Mouse (Mus musculus): Measurements from ENCODE around the gene Lhx5. TPM values are rescaled to one million over a fixed set of nuclear protein-coding genes. Genes with fewer than 3 reads are reported as not detected.

The Lhx5 gene
- polyA plus RNA-seq, 1 experiment, result not detected

GRCm38 (mm10) chr5:120424657-120425056 is 6.8 kb upstream of the Lhx5 start:
- 5% methylated on average over 11 of the region's 11 CpGs for WGBS
- TF ChIP-seq POLR2A (IDR thresholded peaks at IDR 0.05; ENCODE audit: low read depth, low read length) (no peak), CTCF (IDR thresholded peaks at IDR 0.05; ENCODE audit: extremely low read depth, insufficient read depth, insufficient read length, insufficient replicate concordance) (no peak)
- Histone ChIP-seq H3K27me3 (ENCODE audit: control insufficient read depth, insufficient read depth, low read length) (peaks cover 17% of the 10 kb centered on the region), H3K36me3 (ENCODE audit: control insufficient read depth, insufficient read depth, low read length) (no peaks in the 10 kb centered on the region), H3K4me1 (ENCODE audit: control insufficient read depth, insufficient read depth, insufficient read length) (no peaks in the 10 kb centered on the region), H3K4me3 (ENCODE audit: extremely low read depth, insufficient read depth, insufficient read length) (no peak overlapping the region), H3K27ac (ENCODE audit: insufficient read depth, low read length) (no peak overlapping the region)
- DNase-seq (ENCODE audit: low read depth in 1 of 2, low spot score in 2 of 2), result no peak

- H3K36me3 ChIP-seq (ENCODE audit: control insufficient read depth, insufficient read depth, low read length), result no peaks in the 10 kb centered on the region
- peaks cover 19% of the 10 kb centered on the region for H3K27me3 ChIP-seq (ENCODE audit: control insufficient read depth, insufficient read depth, low read length)
- no peak for TF ChIP-seq POLR2A (IDR thresholded peaks at IDR 0.05; ENCODE audit: low read depth, low read length)
- no peak for TF ChIP-seq CTCF (IDR thresholded peaks at IDR 0.05; ENCODE audit: extremely low read depth, insufficient read depth, insufficient read length, insufficient replicate concordance)
- H3K4me3 ChIP-seq (ENCODE audit: extremely low read depth, insufficient read depth, insufficient read length), result no peak overlapping the region
- no peak for DNase-seq (ENCODE audit: low read depth in 1 of 2, low spot score in 2 of 2)
- no peak overlapping the region for H3K27ac ChIP-seq (ENCODE audit: insufficient read depth, low read length)
- 3% methylated on average over 15 of the region's 20 CpGs for WGBS
- H3K4me1 ChIP-seq (ENCODE audit: control insufficient read depth, insufficient read depth, insufficient read length), result no peaks in the 10 kb centered on the region
Observed at GRCm38 (mm10) chr5:120425711-120426110, 5.8 kb upstream of the Lhx5 start.

GRCm38 (mm10) chr5:120426572-120426971 is 4.9 kb upstream of the Lhx5 start:
- H3K27me3 ChIP-seq (ENCODE audit: control insufficient read depth, insufficient read depth, low read length), result peaks cover 23% of the 10 kb centered on the region
- no peak overlapping the region for H3K27ac ChIP-seq (ENCODE audit: insufficient read depth, low read length)
- DNase-seq (ENCODE audit: low read depth in 1 of 2, low spot score in 2 of 2), result no peak
- H3K4me3 ChIP-seq (ENCODE audit: extremely low read depth, insufficient read depth, insufficient read length), result no peak overlapping the region
- H3K36me3 ChIP-seq (ENCODE audit: control insufficient read depth, insufficient read depth, low read length), result no peaks in the 10 kb centered on the region
- WGBS, result 8% methylated on average over 10 of the region's 10 CpGs
- H3K4me1 ChIP-seq (ENCODE audit: control insufficient read depth, insufficient read depth, insufficient read length), result no peaks in the 10 kb centered on the region
- no peak for TF ChIP-seq CTCF (IDR thresholded peaks at IDR 0.05; ENCODE audit: extremely low read depth, insufficient read depth, insufficient read length, insufficient replicate concordance)
- no peak for TF ChIP-seq POLR2A (IDR thresholded peaks at IDR 0.05; ENCODE audit: low read depth, low read length)

GRCm38 (mm10) chr5:120427451-120427938 is 4.0 kb upstream of the Lhx5 start:
- no peak for DNase-seq (ENCODE audit: low read depth in 1 of 2, low spot score in 2 of 2)
- peaks cover 30% of the 10 kb centered on the region for H3K27me3 ChIP-seq (ENCODE audit: control insufficient read depth, insufficient read depth, low read length)
- no peak overlapping the region for H3K4me3 ChIP-seq (ENCODE audit: extremely low read depth, insufficient read depth, insufficient read length)
- H3K27ac ChIP-seq (ENCODE audit: insufficient read depth, low read length), result no peak overlapping the region
- 5% methylated on average over 33 of the region's 33 CpGs for WGBS
- H3K4me1 ChIP-seq (ENCODE audit: control insufficient read depth, insufficient read depth, insufficient read length), result 0 out of 2 replicates have a peak, but pooled peaks cover 2% of the 10 kb centered on the region
- no peaks in the 10 kb centered on the region for H3K36me3 ChIP-seq (ENCODE audit: control insufficient read depth, insufficient read depth, low read length)
- no peak for TF ChIP-seq CTCF (IDR thresholded peaks at IDR 0.05; ENCODE audit: extremely low read depth, insufficient read depth, insufficient read length, insufficient replicate concordance)
- TF ChIP-seq POLR2A (IDR thresholded peaks at IDR 0.05; ENCODE audit: low read depth, low read length), result no peak

- Histone ChIP-seq H3K27ac (ENCODE audit: insufficient read depth, low read length) (no peak overlapping the region), H3K36me3 (ENCODE audit: control insufficient read depth, insufficient read depth, low read length) (no peaks in the 10 kb centered on the region), H3K27me3 (ENCODE audit: control insufficient read depth, insufficient read depth, low read length) (peaks cover 32% of the 10 kb centered on the region), H3K4me3 (ENCODE audit: extremely low read depth, insufficient read depth, insufficient read length) (no peak overlapping the region), H3K4me1 (ENCODE audit: control insufficient read depth, insufficient read depth, insufficient read length) (0 out of 2 replicates have a peak, but pooled peaks cover 2% of the 10 kb centered on the region)
- no peak for DNase-seq (ENCODE audit: low read depth in 1 of 2, low spot score in 2 of 2)
- no peak for TF ChIP-seq CTCF (IDR thresholded peaks at IDR 0.05; ENCODE audit: extremely low read depth, insufficient read depth, insufficient read length, insufficient replicate concordance)
- TF ChIP-seq POLR2A (IDR thresholded peaks at IDR 0.05; ENCODE audit: low read depth, low read length), result no peak
- WGBS, result 5% methylated on average over 21 of the region's 21 CpGs
Observed at GRCm38 (mm10) chr5:120428189-120428838, 3.2 kb upstream of the Lhx5 start.

- no peaks in the 10 kb centered on the region for H3K36me3 ChIP-seq (ENCODE audit: control insufficient read depth, insufficient read depth, low read length)
- H3K4me3 ChIP-seq (ENCODE audit: extremely low read depth, insufficient read depth, insufficient read length), result no peak overlapping the region
- H3K27me3 ChIP-seq (ENCODE audit: control insufficient read depth, insufficient read depth, low read length), result peaks cover 33% of the 10 kb centered on the region
- no peak for TF ChIP-seq CTCF (IDR thresholded peaks at IDR 0.05; ENCODE audit: extremely low read depth, insufficient read depth, insufficient read length, insufficient replicate concordance)
- TF ChIP-seq POLR2A (IDR thresholded peaks at IDR 0.05; ENCODE audit: low read depth, low read length), result no peak
- 0 out of 2 replicates have a peak, but pooled peaks cover 2% of the 10 kb centered on the region for H3K4me1 ChIP-seq (ENCODE audit: control insufficient read depth, insufficient read depth, insufficient read length)
- no peak for DNase-seq (ENCODE audit: low read depth in 1 of 2, low spot score in 2 of 2)
- 8% methylated on average over 5 of the region's 6 CpGs for WGBS
- no peak overlapping the region for H3K27ac ChIP-seq (ENCODE audit: insufficient read depth, low read length)
Observed at GRCm38 (mm10) chr5:120428990-120429389, 2.5 kb upstream of the Lhx5 start.

GRCm38 (mm10) chr5:120429692-120430091 is 1.8 kb upstream of the Lhx5 start:
- DNase-seq (ENCODE audit: low read depth in 1 of 2, low spot score in 2 of 2), result no peak
- Histone ChIP-seq H3K4me3 (ENCODE audit: extremely low read depth, insufficient read depth, insufficient read length) (no peak overlapping the region), H3K27me3 (ENCODE audit: control insufficient read depth, insufficient read depth, low read length) (peaks cover 37% of the 10 kb centered on the region), H3K27ac (ENCODE audit: insufficient read depth, low read length) (no peak overlapping the region), H3K4me1 (ENCODE audit: control insufficient read depth, insufficient read depth, insufficient read length) (0 out of 2 replicates have a peak, but pooled peaks cover 2% of the 10 kb centered on the region), H3K36me3 (ENCODE audit: control insufficient read depth, insufficient read depth, low read length) (no peaks in the 10 kb centered on the region)
- 11% methylated on average over 6 of the region's 6 CpGs for WGBS
- TF ChIP-seq CTCF (IDR thresholded peaks at IDR 0.05; ENCODE audit: extremely low read depth, insufficient read depth, insufficient read length, insufficient replicate concordance) (no peak), POLR2A (IDR thresholded peaks at IDR 0.05; ENCODE audit: low read depth, low read length) (no peak)

Data from spleen, adult 2 months (tissue).